Mouse (Mus musculus) ES-Bruce4 (cell line): ENCODE measurements around the gene Cdh22.

ENCODE experiments used
- CTCF ChIP-seq: IDR thresholded peaks from one replicate; pipeline ENCODE4 v1.8.1; 2011; ENCODE audit warnings: low read depth, low read length
- POLR2A ChIP-seq: IDR thresholded peaks from one replicate; pipeline ENCODE4 v1.8.1; 2011; ENCODE audit warnings: low read length; ENCODE audit not compliant: insufficient read depth

- TF ChIP-seq POLR2A (no peak), CTCF (peak; percentile 94)
These were observed 41.2 kb upstream of the Cdh22 start for GRCm38 (mm10) chr2:165275824-165276223.
